Mouse (Mus musculus): Measurements from ENCODE around the gene Slc38a4.

Gene Slc38a4

GRCm38 (mm10) chr15:96966326-96966725, 89.4 kb downstream of the Slc38a4 start:
- no peak for DNase-seq (ENCODE audit: low spot score in 2 of 2)

- no peak for DNase-seq (ENCODE audit: low spot score in 2 of 2)
Observed at GRCm38 (mm10) chr15:96963735-96964134, 92.0 kb downstream of the Slc38a4 start.

GRCm38 (mm10) chr15:96963318-96963717, 92.4 kb downstream of the Slc38a4 start:
- DNase-seq (ENCODE audit: low spot score in 2 of 2): no peak

GRCm38 (mm10) chr15:96960343-96960742, 95.4 kb downstream of the Slc38a4 start:
- no peak for DNase-seq (ENCODE audit: low spot score in 2 of 2)

GRCm38 (mm10) chr15:96959247-96959646, 96.5 kb downstream of the Slc38a4 start:
- no peak for DNase-seq (ENCODE audit: low spot score in 2 of 2)

- DNase-seq (ENCODE audit: low spot score in 2 of 2): no peak
Observed at GRCm38 (mm10) chr15:96956699-96957098, 99.1 kb downstream of the Slc38a4 start.

- DNase-seq (ENCODE audit: low spot score in 2 of 2): no peak
Observed at GRCm38 (mm10) chr15:96954389-96954788, 101.4 kb downstream of the Slc38a4 start.

- DNase-seq (ENCODE audit: low spot score in 2 of 2): no peak
Observed at GRCm38 (mm10) chr15:96953938-96954238, 101.9 kb downstream of the Slc38a4 start.

GRCm38 (mm10) chr15:96953112-96953937, 102.4 kb downstream of the Slc38a4 start:
- no peak for DNase-seq (ENCODE audit: low spot score in 2 of 2)

- DNase-seq (ENCODE audit: low spot score in 2 of 2): no peak
Observed at GRCm38 (mm10) chr15:96952488-96952887, 103.3 kb downstream of the Slc38a4 start.

- no peak for DNase-seq (ENCODE audit: low spot score in 2 of 2)
Observed at GRCm38 (mm10) chr15:96951783-96952182, 104.0 kb downstream of the Slc38a4 start.

- DNase-seq (ENCODE audit: low spot score in 2 of 2): no peak
Observed at GRCm38 (mm10) chr15:96948471-96948870, 107.3 kb downstream of the Slc38a4 start.

All from heart, adult 9 months (tissue).